Mouse (Mus musculus) erythroblast, embryonic 14.5 days (primary cell): ENCODE measurements around the gene Btbd8.

Experiments used
- GATA1 ChIP-seq: IDR thresholded peaks from 2 replicates; pipeline ENCODE4 v1.6.1; 2012; ENCODE audit warnings: low read length, inconsistent platforms, mixed read lengths
- TAL1 ChIP-seq: IDR thresholded peaks from 3 replicates; pipeline ENCODE4 v1.6.1; 2012; ENCODE audit warnings: low read length, inconsistent platforms, mixed read lengths

DNA sequence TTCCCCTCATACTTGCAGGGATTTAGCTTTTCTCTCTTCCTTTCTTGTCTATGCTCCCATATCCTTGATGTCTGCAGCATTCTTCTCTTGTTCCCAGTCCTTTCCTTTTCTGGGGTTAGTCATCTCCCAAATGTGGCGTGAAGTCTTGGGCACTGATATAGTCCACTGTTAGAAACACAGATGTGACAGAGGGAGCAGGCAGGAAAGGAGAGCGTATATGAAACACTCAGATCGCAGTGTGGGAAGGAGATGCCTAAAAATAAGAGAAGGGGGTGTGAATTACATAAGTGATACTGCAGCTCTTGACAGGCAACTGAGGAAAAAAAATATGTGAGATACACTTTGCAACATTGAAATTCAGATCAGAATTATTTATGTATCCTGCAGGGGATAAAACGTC, 32.4 kb upstream of the Btbd8 start:
- TF ChIP-seq TAL1 = no peak
- no peak for TF ChIP-seq GATA1
